Mouse (Mus musculus) liver, embryonic 14.5 days (tissue): ENCODE data around the gene Lypla2.

ENCODE experiments used
- CTCF ChIP-seq: IDR thresholded peaks from 2 replicates; pipeline ENCODE4 v1.5.1; 2016; ENCODE audit warnings: antibody characterized with exemption, low read depth, control low read depth
- EP300 ChIP-seq: IDR thresholded peaks from 2 replicates; pipeline ENCODE4 v1.6.1; 2016; ENCODE audit warnings: antibody characterized with exemption, low read depth

DNA sequence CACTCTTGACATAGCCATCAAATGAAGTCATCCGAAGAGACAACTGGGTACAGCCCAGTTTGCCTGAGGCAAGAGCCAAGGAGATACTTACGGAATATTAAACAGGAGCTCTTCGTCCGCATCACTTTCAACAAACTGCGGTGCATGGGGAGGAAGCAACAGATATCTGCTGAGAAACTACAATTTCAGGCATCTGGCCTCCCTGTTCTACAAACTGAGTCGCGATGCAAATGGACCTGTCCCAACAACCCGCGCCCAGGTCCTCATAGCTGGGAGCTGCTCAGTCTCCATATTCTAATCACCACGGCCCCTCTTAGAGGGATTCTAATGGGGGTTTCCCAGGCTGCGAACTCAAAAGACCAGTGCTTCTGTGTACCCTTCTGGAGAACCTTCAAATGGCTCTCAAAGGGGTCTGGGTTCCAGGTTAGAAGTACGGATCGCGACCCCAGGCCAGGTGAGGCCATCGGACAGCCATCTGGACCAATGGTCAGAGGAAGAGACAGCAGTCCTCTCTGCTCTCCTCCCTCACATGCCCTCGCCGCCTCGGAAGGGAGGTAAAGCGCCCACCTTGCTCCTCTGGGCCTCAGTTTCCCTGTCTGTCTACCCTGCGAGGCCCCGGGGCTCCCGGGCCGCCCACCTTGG is 14.0 kb upstream of the Lypla2 start:
- TF ChIP-seq CTCF (no peak), EP300 (no peak)
